Comparison of ENCODE assay signal across 12 mouse cellular contexts in genomic region chr8:127191824-127192223, GRCm38 (mm10).
A peak's percentile ranks its signal among the peaks of the same experiment; 100 is the strongest.
DNase-seq lines count a peak whose midpoint lies in the region; ATAC-seq lines count a peak whose summit lies in the region.
"Had no signal": no experiment of that assay in that cellular context is flagged by ENCODE, and none has a peak within 500 bp of the region (broad histone marks: within the 10 kb centered on the region; RNA-seq: fewer than 3 reads in every experiment).

No protein-coding gene starts in this region.

- H3K9ac ChIP-seq in heart, embryonic 11.5 days (ENCODE audit: low read depth, low read length): no peak overlapping the region
- H3K9ac ChIP-seq: limb, embryonic 13.5 days; liver, embryonic 15.5 days had no signal

- H3K9me3 ChIP-seq in heart, embryonic 11.5 days (replicated peaks; ENCODE audit: control insufficient read depth, low read length): no peaks in the 10 kb centered on the region
- no peaks in the 10 kb centered on the region for H3K9me3 ChIP-seq in limb, embryonic 10.5 days (replicated peaks)
- H3K9me3 ChIP-seq: limb, embryonic 13.5 days; liver, embryonic 15.5 days; megakaryocyte, embryonic 14.5 days had no signal

- no peaks in the 10 kb centered on the region for H3K36me3 ChIP-seq in heart, embryonic 11.5 days (ENCODE audit: control insufficient read depth, insufficient read depth, low read length)
- H3K36me3 ChIP-seq in limb, embryonic 10.5 days: no peaks in the 10 kb centered on the region
- H3K36me3 ChIP-seq: limb, embryonic 13.5 days; liver, embryonic 15.5 days had no signal

- H3K4me3 ChIP-seq in heart, embryonic 11.5 days (ENCODE audit: low read depth, low read length): no peak overlapping the region
- no peak overlapping the region for H3K4me3 ChIP-seq in limb, embryonic 10.5 days
- H3K4me3 ChIP-seq: limb, embryonic 13.5 days; liver, embryonic 15.5 days; megakaryocyte, embryonic 14.5 days had no signal

- no peak for ATAC-seq in heart, embryonic 11.5 days (replicated peaks; ENCODE audit: insufficient number of reproducible peaks, low FRiP score, low TSS enrichment)
- no peak for ATAC-seq in cerebellum, adult (ENCODE audit: insufficient number of reproducible peaks, low FRiP score, low TSS enrichment)
- ATAC-seq: Patski had no signal

- 73% methylated on average over 6 of the region's 6 CpGs for WGBS in heart, embryonic 11.5 days (ENCODE audit: insufficient replicate concordance)
- 73% methylated on average over 6 of the region's 6 CpGs for WGBS in limb, embryonic 10.5 days

- no peaks in the 10 kb centered on the region for H3K27me3 ChIP-seq in heart, embryonic 11.5 days (ENCODE audit: control insufficient read depth, insufficient read depth, low read length)
- H3K27me3 ChIP-seq in limb, embryonic 10.5 days (ENCODE audit: low read depth, poor library complexity, severe bottlenecking): no peaks in the 10 kb centered on the region
- H3K27me3 ChIP-seq: limb, embryonic 13.5 days; liver, embryonic 15.5 days; Patski had no signal

- no peak overlapping the region for H3K4me2 ChIP-seq in heart, embryonic 11.5 days
- H3K4me2 ChIP-seq: limb, embryonic 13.5 days; liver, embryonic 15.5 days had no signal

- 0 out of 2 replicates have a peak overlapping the region, but pooled peaks have one; percentile 18 for H3K27ac ChIP-seq in heart, embryonic 11.5 days (ENCODE audit: low read depth, low read length)
- H3K27ac ChIP-seq in limb, embryonic 10.5 days: peak overlapping the region; percentile 73; the same call in 1 of the 2 replicates
- H3K27ac ChIP-seq: limb, embryonic 13.5 days; liver, embryonic 15.5 days had no signal

- no peak for DNase-seq in heart, adult 18-20 months
- peak; percentile 45 for DNase-seq in retina, embryonic 14.5 days (ENCODE audit: low spot score)
- DNase-seq in retina, postnatal 1 day: no peak
- no peak for DNase-seq in limb, embryonic 10.5 days (ENCODE audit: low spot score)
- no peak for DNase-seq in spleen, adult 12 weeks (ENCODE audit: low spot score)
- no peak for DNase-seq in thymus, adult 18-20 months

- H3K4me1 ChIP-seq in heart, embryonic 11.5 days (ENCODE audit: control insufficient read depth, insufficient read depth, low read length): peaks cover 32% of the 10 kb centered on the region
- peaks cover 59% of the 10 kb centered on the region for H3K4me1 ChIP-seq in limb, embryonic 10.5 days
- H3K4me1 ChIP-seq: megakaryocyte, embryonic 14.5 days had no signal
